Mouse (Mus musculus): Measurements from ENCODE around the gene Snapc4. TPM values are rescaled to one million over a fixed set of nuclear protein-coding genes. Genes with fewer than 3 reads are reported as not detected.
A peak's percentile ranks its signal among the peaks of the same experiment; 100 is the strongest.
"Not testable (repeated sequence)": the region's sequence is repeated elsewhere in the genome, so short reads cannot be mapped to it uniquely, and the experiment has no call there.

Gene Snapc4
- total RNA-seq, 2 experiments from 2014 or later = 72.5 to 88.9 TPM

GRCm38 (mm10) chr2:26401023-26401422, 20.6 kb upstream of the Snapc4 start:
- no peak for DNase-seq (ENCODE audit: low spot score in 2 of 2)

DNA sequence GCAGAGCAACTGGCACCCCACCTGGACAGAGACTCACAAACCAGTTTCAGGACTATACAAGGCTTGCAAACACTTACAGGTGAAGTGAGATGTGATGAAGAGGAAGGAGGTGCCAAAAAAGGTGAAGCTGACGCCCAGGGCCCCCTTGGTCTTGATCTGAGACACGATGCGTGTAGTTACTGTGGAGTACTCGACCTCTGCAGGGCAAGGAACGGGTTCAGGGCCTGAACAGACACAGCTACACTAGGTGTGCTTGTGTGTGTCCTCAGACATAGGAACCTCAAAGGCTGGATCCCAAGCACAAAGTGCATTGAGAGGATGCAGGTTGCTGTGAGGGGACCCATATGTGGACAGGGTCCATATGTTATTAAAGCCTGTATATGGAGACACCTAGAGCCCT, 19.8 kb upstream of the Snapc4 start:
- H3K4me3 ChIP-seq = no peak overlapping the region
- no peak overlapping the region for H3K27ac ChIP-seq
- TF ChIP-seq CTCF (conservative IDR thresholded peaks at IDR 0.05) = no peak
- no peak for DNase-seq (ENCODE audit: low spot score in 2 of 2)

More at GRCm38 (mm10) chr2:26401023-26401422, 20.6 kb upstream of the Snapc4 start:
- Histone ChIP-seq H3K4me3 (no peak overlapping the region), H3K27ac (no peak overlapping the region)
- no peak for TF ChIP-seq CTCF (conservative IDR thresholded peaks at IDR 0.05)

DNA sequence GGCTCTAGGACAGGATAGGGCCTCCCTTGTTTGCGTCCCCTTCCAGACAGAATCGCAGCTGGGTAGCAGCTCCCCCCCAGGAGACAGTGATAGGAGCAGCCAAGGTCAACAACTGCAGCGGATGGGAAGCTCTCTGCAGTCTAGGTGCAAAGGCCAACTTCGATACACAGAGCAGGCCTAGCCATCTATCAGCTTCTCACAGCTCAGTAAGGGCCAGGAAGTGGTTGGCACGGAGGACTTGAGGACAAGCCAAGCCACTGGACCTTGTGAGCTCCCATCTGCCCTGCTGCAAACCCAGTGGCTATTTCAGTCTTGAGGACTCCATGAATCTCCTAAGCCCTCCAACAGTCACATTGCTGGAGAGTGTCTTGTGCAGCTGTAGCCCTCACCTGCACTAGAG, 19.2 kb upstream of the Snapc4 start:
- no peak for TF ChIP-seq CTCF (conservative IDR thresholded peaks at IDR 0.05)
- DNase-seq (ENCODE audit: low spot score in 2 of 2) = no peak
- Histone ChIP-seq H3K4me3 (no peak overlapping the region), H3K27ac (0 out of 2 replicates have a peak overlapping the region, but pooled peaks have one; percentile 5)

- TF ChIP-seq CTCF (conservative IDR thresholded peaks at IDR 0.05) = no peak
Measured at GRCm38 (mm10) chr2:26398978-26399377, 18.5 kb upstream of the Snapc4 start.

DNA sequence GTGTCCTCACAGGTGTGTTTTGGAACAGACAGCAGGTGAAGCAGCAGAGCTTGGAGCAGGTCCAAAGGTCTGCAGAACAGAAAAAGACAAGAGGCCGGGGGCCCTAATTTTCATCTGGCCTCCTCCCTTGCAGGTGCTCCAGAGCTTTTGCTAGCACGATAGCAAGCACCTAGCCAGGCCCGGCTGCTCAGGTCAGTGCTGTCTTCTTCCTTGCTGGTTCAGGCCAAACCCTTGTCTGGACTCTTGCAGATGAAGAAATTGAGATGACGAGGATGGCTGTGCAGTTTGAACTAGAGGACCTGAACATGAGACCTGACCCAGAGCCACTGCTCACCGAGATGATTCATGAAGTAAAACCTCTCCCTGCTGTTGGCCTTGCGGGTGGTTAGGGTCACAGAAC, 11.2 kb upstream of the Snapc4 start:
- no peak for TF ChIP-seq CTCF (conservative IDR thresholded peaks at IDR 0.05)
- no peak overlapping the region for H3K27ac ChIP-seq
- H3K4me3 ChIP-seq = no peak overlapping the region
- no peak for DNase-seq (ENCODE audit: low spot score in 2 of 2)

More at GRCm38 (mm10) chr2:26398978-26399377, 18.5 kb upstream of the Snapc4 start:
- H3K27ac ChIP-seq = peak overlapping the region; percentile 51; the same call in 1 of the 2 replicates
- no peak overlapping the region for H3K4me3 ChIP-seq
- no peak for DNase-seq (ENCODE audit: low spot score in 2 of 2)

DNA sequence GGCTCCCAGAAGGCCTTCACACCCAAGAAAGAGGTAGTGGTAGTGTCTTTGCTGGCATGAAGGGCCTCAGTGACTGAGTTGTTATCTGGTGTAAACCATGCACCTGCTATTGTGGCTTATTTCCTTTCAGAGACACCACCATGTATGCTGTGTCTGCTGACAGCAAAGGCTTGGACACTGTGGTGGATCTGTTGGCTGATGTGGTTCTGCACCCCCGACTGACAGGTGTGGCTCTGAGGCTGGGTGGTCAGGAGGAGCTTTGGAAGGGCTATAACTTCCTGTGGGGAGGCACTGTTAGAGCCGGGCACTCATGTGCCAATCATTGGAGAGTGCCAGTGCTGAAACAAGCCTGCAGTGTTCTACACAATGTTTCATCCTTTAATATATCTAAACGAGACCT, 10.5 kb upstream of the Snapc4 start:
- H3K27ac ChIP-seq = no peak overlapping the region
- no peak for TF ChIP-seq CTCF (conservative IDR thresholded peaks at IDR 0.05)
- no peak for DNase-seq (ENCODE audit: low spot score in 2 of 2)
- no peak overlapping the region for H3K4me3 ChIP-seq

DNA sequence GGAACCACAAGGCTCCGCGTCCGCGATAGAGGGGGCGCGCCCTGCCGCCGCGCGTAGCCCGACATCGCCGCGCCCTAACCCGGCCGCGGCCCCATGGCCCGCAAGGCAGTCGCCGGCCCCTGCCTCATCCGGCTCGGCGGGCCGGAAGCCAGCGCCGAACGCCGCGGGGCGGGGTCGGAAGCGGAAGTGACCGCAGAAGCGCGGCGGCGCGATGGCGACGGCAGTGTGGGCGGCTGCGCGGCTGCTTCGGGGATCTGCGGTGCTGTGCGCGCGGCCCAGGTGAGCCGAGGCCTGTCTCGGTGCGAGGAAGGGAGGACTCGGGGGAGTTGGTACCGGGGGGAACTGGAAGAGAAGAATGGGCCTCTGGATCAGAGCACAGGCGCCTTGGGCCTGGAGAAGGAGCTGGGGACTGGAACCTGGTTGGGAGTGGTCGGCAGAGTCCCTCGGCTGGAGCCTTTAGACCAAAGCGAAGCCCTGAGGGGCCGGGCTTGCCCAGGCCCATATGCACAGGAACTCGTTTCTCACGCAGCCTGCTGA, 8.8 kb upstream of the Snapc4 start, which contains the start of the genes Entr1 and Pmpca:
Gene Entr1, minus strand, starts transcription at position 163 of the 537 bp plus-strand sequence.
Gene Pmpca, plus strand, starts transcription at position 186 of the 537 bp plus-strand sequence.
- peak within 1 kb of the TSS; percentile 89 for H3K27ac ChIP-seq
- 0 out of 2 replicates have a peak, but pooled peaks have one; percentile 3 for TF ChIP-seq CTCF (conservative IDR thresholded peaks at IDR 0.05)
- H3K4me3 ChIP-seq = peak within 1 kb of the TSS; percentile 98
- peak; percentile 82 to 85 for DNase-seq (ENCODE audit: low spot score in 2 of 2)

DNA sequence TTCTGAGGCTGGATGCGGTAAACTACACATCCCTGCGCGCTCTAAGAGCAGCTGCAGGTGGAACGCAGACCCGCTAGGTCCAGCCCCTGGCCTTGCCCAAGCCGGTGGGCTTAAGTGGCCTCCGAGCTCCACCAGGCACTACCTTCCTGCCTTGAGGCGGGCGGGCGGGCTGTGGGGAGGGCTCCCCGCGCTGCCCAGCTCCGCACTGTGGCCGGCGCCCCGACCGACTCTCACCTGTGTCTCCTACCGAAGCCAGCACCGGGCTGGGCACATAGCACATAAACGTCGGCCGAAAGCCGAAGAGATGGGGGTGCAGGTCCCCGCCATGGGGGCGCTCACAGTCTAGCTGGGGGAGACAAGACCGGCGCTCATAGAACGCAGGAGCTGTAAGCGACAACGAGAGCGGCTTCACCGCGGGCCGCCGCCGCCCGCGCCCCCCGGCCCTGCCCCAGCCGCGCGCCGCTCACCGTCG, 8.3 kb upstream of the Snapc4 start:
- Histone ChIP-seq H3K27ac (peak overlapping the region; percentile 89), H3K4me3 (peak overlapping the region; percentile 98)
- TF ChIP-seq CTCF (conservative IDR thresholded peaks at IDR 0.05) = no peak
- DNase-seq (ENCODE audit: low spot score in 2 of 2) = no peak

- no peak for DNase-seq (ENCODE audit: low spot score in 2 of 2)
- TF ChIP-seq CTCF (conservative IDR thresholded peaks at IDR 0.05) = no peak
- Histone ChIP-seq H3K4me3 (no peak overlapping the region; the same call in 1 of the 2 replicates), H3K27ac (no peak overlapping the region)
Measured at GRCm38 (mm10) chr2:26387713-26388112, 7.3 kb upstream of the Snapc4 start.

- H3K27ac ChIP-seq = peak overlapping the region; percentile 82; the same call in 1 of the 2 replicates
- not testable (repeated sequence) for DNase-seq (ENCODE audit: low spot score in 2 of 2)
- peak overlapping the region; percentile 92 for H3K4me3 ChIP-seq
Measured at GRCm38 (mm10) chr2:26380871-26381270, 418 bp upstream of the Snapc4 start.

GRCm38 (mm10) chr2:26372396-26372795, 8.1 kb downstream of the Snapc4 start:
- H3K4me3 ChIP-seq = no peak overlapping the region
- DNase-seq (ENCODE audit: low spot score in 2 of 2) = no peak
- no peak for TF ChIP-seq CTCF (conservative IDR thresholded peaks at IDR 0.05)
- no peak overlapping the region for H3K27ac ChIP-seq

DNA sequence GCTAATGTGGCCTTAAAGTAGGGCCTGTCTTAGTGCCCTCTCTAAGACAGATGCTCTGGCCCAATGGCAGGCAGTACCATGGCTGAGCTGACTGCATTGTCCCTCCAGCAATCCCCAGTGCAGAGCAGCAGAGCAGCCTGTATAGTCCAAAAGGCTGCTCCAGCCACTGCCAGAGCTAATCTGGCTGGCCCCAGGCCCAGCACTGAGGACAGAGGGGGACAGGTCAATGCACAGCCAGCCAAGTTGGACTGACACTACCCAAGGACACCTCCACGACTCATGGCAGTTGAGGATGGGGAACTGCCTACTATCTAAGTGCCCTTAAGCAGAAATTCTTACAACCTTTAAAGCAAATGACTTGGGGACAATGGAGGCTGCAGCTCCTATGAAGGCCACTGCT, 11.9 kb downstream of the Snapc4 start:
- DNase-seq (ENCODE audit: low spot score in 2 of 2) = no peak
- no peak for TF ChIP-seq CTCF (conservative IDR thresholded peaks at IDR 0.05)
- H3K27ac ChIP-seq = no peak overlapping the region
- H3K4me3 ChIP-seq = no peak overlapping the region

DNA sequence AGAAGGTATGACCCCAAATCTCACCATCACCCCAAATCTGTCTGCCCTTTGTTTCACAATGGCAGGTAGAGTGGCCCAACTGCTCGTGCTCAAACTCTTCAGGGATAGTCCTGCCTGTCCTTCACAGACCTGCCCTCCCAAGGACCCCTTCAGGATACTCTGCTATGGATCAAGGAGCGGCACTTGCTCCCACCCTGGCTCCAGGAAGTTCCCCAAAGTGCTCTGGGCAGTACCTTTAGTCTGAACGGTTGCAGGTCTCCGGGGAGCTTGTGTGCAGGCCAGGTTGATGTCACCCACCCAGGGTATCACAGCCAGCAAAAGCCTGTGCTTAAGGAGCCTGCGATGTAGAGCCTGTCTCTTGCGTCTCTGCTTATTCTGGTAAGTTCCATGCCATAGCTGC, 12.5 kb downstream of the Snapc4 start:
- H3K4me3 ChIP-seq = no peak overlapping the region
- no peak for DNase-seq (ENCODE audit: low spot score in 2 of 2)
- H3K27ac ChIP-seq = no peak overlapping the region
- no peak for TF ChIP-seq CTCF (conservative IDR thresholded peaks at IDR 0.05)

Data from layer of hippocampus, adult 2 months (tissue).